Mouse (Mus musculus) gonadal fat pad, adult 2 months (tissue): ENCODE results near the gene Kcnk1. TPM values are rescaled to one million over a fixed set of nuclear protein-coding genes. Genes with fewer than 3 reads are reported as not detected.
A peak's percentile ranks its signal among the peaks of the same experiment; 100 is the strongest.

Source experiments
- DNase-seq: peaks from one replicate; pipeline ENCODE4 v3.0.0-alpha.2; 2012; ENCODE audit warnings: low read depth
- polyA plus RNA-seq: library from polyadenylated mRNA; depleted of rRNA; stranded (reverse); fragments of >200 nt; gene quantifications from 2 replicates; pipeline ENCODE4 v1.2.3, GENCODE M21; 2012

Gene Kcnk1
- polyA plus RNA-seq, 1 experiment = 284 TPM

- peak; percentile 91 for DNase-seq
Observed at GRCm38 (mm10) chr8:125996031-125996839, 1.3 kb downstream of the Kcnk1 start.

- peak; percentile 92 for DNase-seq
Observed at GRCm38 (mm10) chr8:125996980-125997379, 2.0 kb downstream of the Kcnk1 start.

- no peak for DNase-seq
Observed at GRCm38 (mm10) chr8:125997550-125997949, 2.6 kb downstream of the Kcnk1 start.

- no peak for DNase-seq
Observed at GRCm38 (mm10) chr8:125999842-126000395, 4.9 kb downstream of the Kcnk1 start.

- no peak for DNase-seq
Observed at GRCm38 (mm10) chr8:126003546-126003945, 8.6 kb downstream of the Kcnk1 start.

- no peak for DNase-seq
Observed at GRCm38 (mm10) chr8:126004953-126005352, 10.0 kb downstream of the Kcnk1 start.

GRCm38 (mm10) chr8:126006310-126006990, 11.5 kb downstream of the Kcnk1 start:
- DNase-seq = no peak

GRCm38 (mm10) chr8:126007538-126008330, 12.8 kb downstream of the Kcnk1 start:
- no peak for DNase-seq

- DNase-seq = no peak
Observed at GRCm38 (mm10) chr8:126008945-126009344, 14.0 kb downstream of the Kcnk1 start.

- DNase-seq = no peak
Observed at GRCm38 (mm10) chr8:126010900-126011299, 15.9 kb downstream of the Kcnk1 start.

GRCm38 (mm10) chr8:126012334-126012733, 17.4 kb downstream of the Kcnk1 start:
- no peak for DNase-seq

GRCm38 (mm10) chr8:126013646-126014045, 18.7 kb downstream of the Kcnk1 start:
- no peak for DNase-seq

GRCm38 (mm10) chr8:126021932-126022331, 27.0 kb downstream of the Kcnk1 start:
- no peak for DNase-seq

- DNase-seq = no peak
Observed at GRCm38 (mm10) chr8:126023706-126024305, 28.8 kb downstream of the Kcnk1 start.

GRCm38 (mm10) chr8:126024891-126025290, 29.9 kb downstream of the Kcnk1 start:
- DNase-seq = no peak

- no peak for DNase-seq
Observed at GRCm38 (mm10) chr8:126026121-126026520, 31.2 kb downstream of the Kcnk1 start.

GRCm38 (mm10) chr8:126026584-126026983, 31.6 kb downstream of the Kcnk1 start:
- no peak for DNase-seq

GRCm38 (mm10) chr8:126027486-126027885, 32.5 kb downstream of the Kcnk1 start:
- DNase-seq = no peak

- DNase-seq = no peak
Observed at GRCm38 (mm10) chr8:126028941-126029340, 34.0 kb downstream of the Kcnk1 start.

- no peak for DNase-seq
Observed at GRCm38 (mm10) chr8:126032776-126033175, 37.8 kb downstream of the Kcnk1 start.

- DNase-seq = no peak
Observed at GRCm38 (mm10) chr8:126035046-126035445, 40.1 kb downstream of the Kcnk1 start.

- no peak for DNase-seq
Observed at GRCm38 (mm10) chr8:126036340-126036739, 41.4 kb downstream of the Kcnk1 start.
